Mouse (Mus musculus): Measurements from ENCODE around the gene Clasp1.

DNA sequence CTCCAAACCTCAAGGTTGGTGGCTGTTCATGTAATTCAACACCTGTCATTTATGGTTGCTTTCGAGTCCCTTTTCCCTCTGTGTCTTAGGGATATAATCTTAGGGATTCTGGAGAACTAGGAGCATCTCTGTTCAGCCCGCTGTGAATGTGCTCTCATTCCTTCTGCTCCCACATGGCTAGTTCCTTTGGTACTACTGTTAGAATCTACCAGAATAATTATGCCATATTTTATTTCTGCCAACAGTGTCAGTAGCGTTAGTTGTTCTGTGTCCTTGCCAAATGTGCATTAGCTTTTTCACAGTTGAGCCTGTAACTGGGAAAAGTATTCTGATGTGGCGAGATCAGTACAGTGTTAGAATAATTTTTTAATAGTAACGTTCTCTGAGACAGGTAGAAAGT lies 162.3 kb downstream of the Clasp1 start:
- no peak for TF ChIP-seq CTCF (IDR thresholded peaks at IDR 0.05)
- no peak for TF ChIP-seq EP300 (IDR thresholded peaks at IDR 0.05)
